Mouse (Mus musculus) cortical plate, adult 2 months (tissue): ENCODE measurements at regions not wholly inside any gene's neighbourhood (a gene's known extent, or its start where the extent isn't known, plus 50 kb on each side); places are given as distances from the start of the nearest gene placed in this dataset.

Experiments used
- H3K27ac ChIP-seq: fragments of 200-500 bp; 2 replicates; pipeline ENCODE4 v1.5.1; 2012; ENCODE audit warnings: low read length, control low read depth, inconsistent platforms; ENCODE audit not compliant: insufficient read depth
- H3K4me1 ChIP-seq: fragments of 200-500 bp; 2 replicates; pipeline ENCODE4 v1.6.1; 2011; ENCODE audit warnings: low read length; ENCODE audit not compliant: control insufficient read depth, insufficient read depth
- H3K4me3 ChIP-seq: fragments of 200-500 bp; 2 replicates; pipeline ENCODE4 v1.5.1; 2011; ENCODE audit warnings: mild to moderate bottlenecking, low read length, control low read depth; ENCODE audit not compliant: insufficient read depth
- CTCF ChIP-seq: fragments of 200-500 bp; IDR thresholded peaks from 2 replicates; pipeline ENCODE4 v1.5.1; 2011; ENCODE audit warnings: mild to moderate bottlenecking, control low read depth, low read length; ENCODE audit not compliant: insufficient read depth; ENCODE audit errors: extremely low read depth
- POLR2A ChIP-seq: fragments of 200-500 bp; IDR thresholded peaks from 2 replicates; pipeline ENCODE4 v1.6.1; 2011; ENCODE audit warnings: mild to moderate bottlenecking, low read length, control low read depth; ENCODE audit not compliant: insufficient read depth; ENCODE audit errors: extremely low read depth

DNA sequence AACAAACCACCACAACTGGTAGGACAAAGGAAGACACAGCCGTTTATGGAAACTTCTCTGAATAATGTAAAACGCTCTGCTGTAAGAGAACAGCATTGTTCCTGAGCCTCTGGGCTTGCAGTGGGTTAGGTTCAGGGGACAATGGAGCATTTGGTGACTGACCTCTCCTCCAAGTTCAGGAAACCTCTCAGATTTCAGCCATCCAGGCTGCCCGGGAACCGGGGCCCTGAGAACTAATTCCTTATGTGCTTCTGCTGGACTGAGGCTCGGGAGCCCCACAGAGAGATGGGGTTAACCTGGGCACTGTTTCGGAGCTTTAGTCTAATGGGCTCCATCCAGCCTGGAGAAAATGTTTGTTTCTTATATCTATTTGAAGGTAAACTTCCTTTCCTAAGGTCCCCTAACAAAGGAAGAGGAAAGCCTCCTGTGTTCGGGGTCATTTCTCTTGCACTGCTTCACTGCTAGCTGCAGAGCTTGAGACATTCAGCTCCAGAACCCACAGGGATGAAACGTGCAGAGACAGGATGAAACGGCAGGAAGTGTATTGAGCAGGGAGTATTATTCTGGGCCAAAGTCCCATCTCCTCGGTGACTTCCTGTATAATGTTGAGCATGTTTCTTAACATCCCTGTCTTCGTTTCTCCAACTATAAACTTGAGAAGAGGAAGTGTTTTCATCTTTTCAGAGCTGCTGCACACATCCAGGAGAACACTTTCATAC is 220.5 kb downstream of the Plpp3 start:
- H3K27ac ChIP-seq: no peak overlapping the region
- no peak for TF ChIP-seq POLR2A
- TF ChIP-seq CTCF: no peak
- H3K4me1 ChIP-seq: no peaks in the 10 kb centered on the region
- no peak overlapping the region for H3K4me3 ChIP-seq

DNA sequence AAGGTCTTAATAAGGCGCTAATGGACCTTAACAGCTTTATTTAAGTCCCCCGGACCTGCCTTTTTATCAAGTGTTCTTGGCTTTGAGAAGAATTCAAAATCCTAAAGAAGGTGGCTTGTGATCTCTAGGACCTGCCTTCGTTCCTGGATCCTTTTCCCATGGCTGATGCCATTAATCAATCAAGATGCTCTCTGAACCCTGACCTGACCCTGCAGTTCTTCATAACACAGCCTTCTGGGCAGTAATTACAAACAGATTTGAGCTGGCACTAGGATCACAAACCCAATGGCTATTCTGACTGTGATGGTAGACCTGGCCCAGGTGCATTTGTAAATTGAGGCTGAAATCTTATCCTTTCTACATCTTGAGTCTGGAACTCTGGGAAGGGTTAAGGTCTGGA is 227.7 kb downstream of the Plpp3 start:
- Histone ChIP-seq H3K4me3 (no peak overlapping the region), H3K4me1 (no peaks in the 10 kb centered on the region), H3K27ac (no peak overlapping the region)
- TF ChIP-seq CTCF: no peak
- TF ChIP-seq POLR2A: no peak

DNA sequence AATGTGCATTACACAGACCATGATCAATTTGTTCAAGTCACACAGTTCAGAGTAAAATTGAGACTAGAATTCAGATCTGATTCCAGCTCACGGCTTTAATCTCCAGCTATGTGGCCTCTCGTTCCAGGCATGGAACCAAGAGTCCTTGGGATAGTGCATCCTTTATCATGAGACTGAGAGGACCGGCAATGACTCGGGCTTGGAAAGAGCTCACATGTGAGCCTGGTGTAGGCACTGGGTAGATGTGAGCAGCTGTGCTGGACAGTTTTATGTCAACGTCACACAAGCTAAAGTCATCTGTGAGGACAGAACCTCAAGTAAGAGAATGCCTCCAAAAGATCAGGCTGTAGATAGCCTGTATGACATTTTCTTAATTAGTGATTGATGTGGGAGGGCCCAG is 228.3 kb downstream of the Plpp3 start:
- TF ChIP-seq POLR2A (no peak), CTCF (no peak)
- no peak overlapping the region for H3K4me3 ChIP-seq
- no peaks in the 10 kb centered on the region for H3K4me1 ChIP-seq
- H3K27ac ChIP-seq: no peak overlapping the region

DNA sequence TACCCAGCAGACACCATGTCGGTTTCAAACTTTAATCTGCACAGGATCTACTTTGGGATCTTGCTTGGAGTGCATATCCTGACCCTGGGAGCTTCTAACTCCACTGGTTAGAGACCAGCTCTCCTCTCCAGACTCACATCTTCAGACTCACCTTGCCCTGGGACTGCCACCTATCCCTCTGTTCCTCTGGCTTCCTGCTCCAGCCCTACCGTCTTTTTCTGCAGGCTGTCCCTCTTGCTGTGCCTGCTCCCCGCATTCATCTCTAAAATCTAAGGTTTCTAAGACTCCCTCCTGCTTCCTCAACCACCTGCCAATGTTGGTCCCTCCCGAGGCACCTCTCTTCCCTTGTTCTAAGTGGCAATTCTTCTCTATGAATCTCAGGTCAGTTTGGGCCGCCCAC is 233.2 kb downstream of the Plpp3 start:
- Histone ChIP-seq H3K4me1 (no peaks in the 10 kb centered on the region), H3K4me3 (no peak overlapping the region), H3K27ac (no peak overlapping the region)
- no peak for TF ChIP-seq POLR2A
- TF ChIP-seq CTCF: no peak

DNA sequence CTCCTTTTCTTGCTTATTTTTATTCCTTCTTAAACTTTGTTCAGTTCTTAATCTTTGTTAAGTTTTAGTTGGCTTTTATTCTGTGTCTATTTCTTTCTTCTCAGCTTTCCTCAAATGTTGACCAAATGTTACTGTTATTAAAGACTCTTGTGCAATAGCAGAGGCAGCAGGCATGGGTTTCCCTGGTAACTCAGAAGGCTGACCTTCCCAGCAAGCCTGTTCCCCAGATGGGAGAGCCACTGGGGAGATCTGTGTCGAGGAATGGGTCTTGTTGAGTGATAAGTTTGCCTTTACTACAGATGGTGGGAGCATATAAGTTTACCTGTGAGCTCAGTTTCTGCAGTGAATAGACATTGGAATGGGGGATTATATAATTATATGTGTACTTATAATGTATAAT is 237.2 kb downstream of the Plpp3 start:
- H3K27ac ChIP-seq: no peak overlapping the region
- H3K4me1 ChIP-seq: no peaks in the 10 kb centered on the region
- TF ChIP-seq CTCF: no peak
- TF ChIP-seq POLR2A: no peak
- H3K4me3 ChIP-seq: no peak overlapping the region

DNA sequence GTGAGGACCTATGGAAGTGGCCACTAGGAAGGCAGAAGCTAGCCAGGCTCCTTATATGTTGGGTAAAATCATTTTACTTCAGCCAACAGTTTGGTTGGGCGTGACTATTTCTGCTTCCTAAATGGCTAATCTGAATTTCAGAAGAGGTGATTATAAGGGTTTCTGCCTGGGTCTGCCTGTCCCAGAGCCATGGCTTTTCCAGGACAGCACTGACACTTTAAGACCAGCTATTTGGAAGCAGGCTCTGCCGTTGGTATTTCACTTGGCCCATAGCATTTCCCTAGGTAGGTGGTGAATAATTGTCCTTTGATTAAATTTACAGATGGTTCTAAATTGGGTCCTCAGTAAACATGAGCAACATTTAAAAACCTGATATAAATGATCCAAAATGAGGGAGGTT is 240.3 kb downstream of the Plpp3 start:
- TF ChIP-seq CTCF: no peak
- TF ChIP-seq POLR2A: no peak
- no peaks in the 10 kb centered on the region for H3K4me1 ChIP-seq
- no peak overlapping the region for H3K4me3 ChIP-seq
- no peak overlapping the region for H3K27ac ChIP-seq

DNA sequence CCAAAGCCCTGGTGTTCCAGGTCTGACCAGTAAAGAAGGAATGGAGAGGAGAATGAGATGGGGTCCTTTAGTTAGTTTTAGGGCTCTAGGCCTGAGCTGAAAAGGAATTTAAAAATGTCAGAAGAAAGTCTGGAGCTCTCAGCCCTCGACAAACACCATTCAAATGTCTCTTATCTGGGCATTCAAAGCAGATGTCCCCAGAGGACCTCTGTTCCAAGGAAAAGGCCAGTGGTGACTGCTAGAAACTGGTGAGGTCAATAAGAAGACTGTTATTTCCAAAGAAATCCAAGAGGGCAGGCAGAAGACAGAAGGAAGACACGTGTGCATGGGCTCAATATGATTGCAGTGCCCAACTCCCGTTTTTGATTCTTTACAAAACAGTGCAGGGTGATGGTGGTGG is 244.9 kb downstream of the Plpp3 start:
- no peak overlapping the region for H3K27ac ChIP-seq
- no peak overlapping the region for H3K4me3 ChIP-seq
- TF ChIP-seq POLR2A: no peak
- TF ChIP-seq CTCF: no peak
- H3K4me1 ChIP-seq: no peaks in the 10 kb centered on the region

DNA sequence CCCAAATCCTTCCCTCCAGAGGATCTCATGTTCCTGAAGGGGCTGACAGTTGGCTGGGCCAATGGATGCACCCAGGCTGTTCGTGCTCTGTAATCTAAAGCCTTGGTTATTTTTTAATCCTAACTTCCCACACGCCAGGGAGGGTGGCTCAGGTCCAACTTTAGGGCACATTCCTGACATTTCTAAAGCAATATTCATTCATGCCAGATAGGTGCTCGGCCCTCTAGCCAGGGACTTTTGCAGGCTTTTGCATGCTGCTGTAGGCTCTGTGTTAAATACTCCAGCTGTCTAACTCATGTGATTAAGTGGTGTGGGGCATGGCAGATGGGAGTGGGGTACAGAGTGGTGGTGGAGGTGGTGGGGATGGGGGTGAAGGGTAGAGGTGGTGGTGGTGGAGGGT is 246.0 kb downstream of the Plpp3 start:
- no peak overlapping the region for H3K27ac ChIP-seq
- TF ChIP-seq CTCF: no peak
- no peak for TF ChIP-seq POLR2A
- no peak overlapping the region for H3K4me3 ChIP-seq
- H3K4me1 ChIP-seq: no peaks in the 10 kb centered on the region

DNA sequence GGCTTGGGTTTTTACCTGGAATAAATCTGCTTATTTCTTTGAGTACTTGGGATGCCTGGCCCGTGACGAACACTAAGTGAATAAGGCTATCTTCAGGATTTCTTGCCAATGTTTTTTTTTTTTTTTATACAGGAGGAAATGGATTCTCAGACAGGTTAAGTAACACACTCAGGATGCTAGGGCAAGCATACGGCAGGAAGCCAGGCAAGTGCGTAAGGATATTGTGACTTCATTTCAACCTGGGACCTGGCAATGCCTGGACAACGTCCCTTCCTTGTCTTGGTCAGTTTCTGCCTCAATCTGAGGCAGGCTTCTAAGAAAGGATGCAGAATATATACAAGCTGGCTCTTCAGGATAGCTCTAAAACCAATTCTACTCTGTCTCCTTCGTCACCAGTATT is 246.5 kb downstream of the Plpp3 start:
- TF ChIP-seq POLR2A (no peak), CTCF (no peak)
- Histone ChIP-seq H3K4me3 (no peak overlapping the region), H3K27ac (no peak overlapping the region), H3K4me1 (no peaks in the 10 kb centered on the region)

DNA sequence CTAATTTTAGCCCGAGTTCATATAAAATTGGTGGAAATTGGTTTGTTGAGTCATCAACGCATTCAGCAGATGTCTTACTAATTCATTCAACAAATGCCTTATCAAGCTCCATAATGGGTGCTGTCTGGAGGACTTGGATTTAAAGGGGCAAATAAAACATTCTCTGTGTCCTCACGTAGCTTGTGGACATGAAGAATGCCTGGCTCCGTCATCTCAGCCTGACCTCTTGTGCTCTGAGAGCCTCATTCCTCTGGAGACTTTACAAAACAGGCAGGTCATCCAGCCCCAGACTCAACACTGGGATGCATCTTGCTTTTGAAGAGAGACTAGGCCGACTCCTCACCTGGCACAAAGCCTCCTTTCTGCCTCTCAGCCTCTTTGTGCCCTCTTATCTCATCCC is 248.6 kb downstream of the Plpp3 start:
- H3K4me3 ChIP-seq: no peak overlapping the region
- no peak overlapping the region for H3K27ac ChIP-seq
- TF ChIP-seq CTCF (no peak), POLR2A (no peak)
- no peaks in the 10 kb centered on the region for H3K4me1 ChIP-seq

DNA sequence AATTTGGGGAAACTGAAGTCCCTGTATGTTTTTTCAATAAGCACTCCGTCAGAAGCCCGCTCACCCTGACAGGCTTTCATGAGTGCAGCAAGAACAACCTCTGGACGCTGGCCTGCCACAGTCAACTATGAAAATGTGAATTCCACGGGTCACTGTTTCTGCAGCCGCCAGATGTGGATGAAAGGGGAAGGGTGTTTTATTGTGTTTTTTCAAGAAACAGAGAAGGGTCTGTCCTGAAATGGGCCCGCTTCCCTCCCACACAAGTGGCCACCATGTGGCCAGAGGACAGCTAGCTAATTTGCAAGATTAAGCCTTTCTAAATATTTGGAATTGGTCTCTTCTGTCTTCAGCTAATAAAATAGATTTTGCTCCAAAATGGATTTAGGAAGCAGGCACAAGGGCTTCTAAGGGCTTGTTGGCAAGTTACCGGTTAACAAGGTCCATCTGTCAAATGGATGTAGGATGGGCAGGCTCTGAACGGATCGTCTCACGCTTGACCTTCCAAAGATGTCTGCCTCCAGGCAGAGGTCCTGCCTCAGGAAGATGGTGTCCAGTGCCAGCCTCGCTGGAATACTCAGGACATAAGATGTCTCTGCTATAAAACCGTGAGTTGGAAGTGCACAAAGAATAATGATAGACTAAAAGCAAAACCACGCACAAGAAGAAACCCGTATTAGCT is 249.8 kb downstream of the Plpp3 start:
- TF ChIP-seq CTCF (no peak), POLR2A (no peak)
- Histone ChIP-seq H3K27ac (no peak overlapping the region), H3K4me1 (no peaks in the 10 kb centered on the region), H3K4me3 (no peak overlapping the region)
